Mouse (Mus musculus): ENCODE results near the gene Atg10. TPM values are rescaled to one million over a fixed set of nuclear protein-coding genes. Genes with fewer than 3 reads are reported as not detected.

Gene Atg10
- polyA plus RNA-seq, 1 experiment from 2014 or later, result 17.3 TPM

GRCm38 (mm10) chr13:91114880-91115279, 108.9 kb downstream of the Atg10 start:
- Histone ChIP-seq H3K9me3 (ENCODE audit: control insufficient read depth, low read length) (no peaks in the 10 kb centered on the region), H3K4me3 (ENCODE audit: low read depth, low read length) (no peak overlapping the region)

DNA sequence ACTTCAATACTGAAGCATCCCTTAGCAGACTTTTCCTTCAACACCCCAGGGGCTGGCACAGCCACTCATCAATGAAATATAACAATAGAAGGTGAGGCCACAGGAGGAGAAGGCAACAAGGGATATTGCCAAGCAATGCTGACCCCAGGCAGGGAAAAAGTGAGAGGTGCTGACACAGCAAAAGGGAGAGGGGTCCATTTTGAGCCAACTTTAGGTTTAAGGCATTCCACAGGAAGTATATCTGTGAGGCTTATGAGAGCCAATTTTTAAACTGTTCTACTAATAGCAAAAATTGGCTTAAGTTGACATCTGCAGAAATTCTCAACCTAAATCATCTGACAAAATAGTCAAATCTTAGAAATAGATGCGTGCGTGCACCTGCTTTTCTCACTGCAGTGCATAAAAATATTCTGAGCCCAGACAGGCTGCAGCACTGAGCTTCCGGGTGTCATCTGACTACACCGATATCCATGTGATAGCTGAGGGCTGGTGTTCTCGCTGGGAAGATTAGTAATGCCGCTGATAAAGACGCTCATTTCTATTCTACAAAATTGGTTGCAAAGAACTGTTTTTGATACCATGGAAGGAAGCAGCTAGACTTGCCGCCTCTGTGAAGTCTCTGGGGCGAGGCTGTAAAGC, 116.3 kb downstream of the Atg10 start:
- ATAC-seq (ENCODE audit: low FRiP score) (no peak), DNase-seq (ENCODE audit: low spot score) (no peak)
- no peak overlapping the region for H3K27ac ChIP-seq (ENCODE audit: low read depth, low read length)
- no peak overlapping the region for H3K9ac ChIP-seq (ENCODE audit: low read depth, low read length)
- no peak overlapping the region for H3K4me3 ChIP-seq (ENCODE audit: low read depth, low read length)
- no peaks in the 10 kb centered on the region for H3K27me3 ChIP-seq (ENCODE audit: control insufficient read depth, insufficient read depth, low read length)
- WGBS, result 96% methylated on average over 9 of the region's 9 CpGs
- no peaks in the 10 kb centered on the region for H3K9me3 ChIP-seq (ENCODE audit: control insufficient read depth, low read length)
- no peak overlapping the region for H3K4me2 ChIP-seq (replicated peaks; ENCODE audit: low read depth, low read length)
- H3K36me3 ChIP-seq (ENCODE audit: control insufficient read depth, insufficient read depth, low read length), result no peaks in the 10 kb centered on the region
- no peaks in the 10 kb centered on the region for H3K4me1 ChIP-seq (replicated peaks; ENCODE audit: control insufficient read depth, insufficient read depth, low read length)

More at GRCm38 (mm10) chr13:91114880-91115279, 108.9 kb downstream of the Atg10 start:
- Histone ChIP-seq H3K27me3 (ENCODE audit: control insufficient read depth, insufficient read depth, low read length) (no peaks in the 10 kb centered on the region), H3K36me3 (ENCODE audit: control insufficient read depth, insufficient read depth, low read length) (no peaks in the 10 kb centered on the region), H3K4me2 (replicated peaks; ENCODE audit: low read depth, low read length) (no peak overlapping the region), H3K9ac (ENCODE audit: low read depth, low read length) (no peak overlapping the region), H3K4me1 (replicated peaks; ENCODE audit: control insufficient read depth, insufficient read depth, low read length) (no peaks in the 10 kb centered on the region), H3K27ac (ENCODE audit: low read depth, low read length) (no peak overlapping the region)
- ATAC-seq (ENCODE audit: low FRiP score) (no peak), DNase-seq (ENCODE audit: low spot score) (no peak)
- 94% methylated on average over 3 of the region's 3 CpGs for WGBS

DNA sequence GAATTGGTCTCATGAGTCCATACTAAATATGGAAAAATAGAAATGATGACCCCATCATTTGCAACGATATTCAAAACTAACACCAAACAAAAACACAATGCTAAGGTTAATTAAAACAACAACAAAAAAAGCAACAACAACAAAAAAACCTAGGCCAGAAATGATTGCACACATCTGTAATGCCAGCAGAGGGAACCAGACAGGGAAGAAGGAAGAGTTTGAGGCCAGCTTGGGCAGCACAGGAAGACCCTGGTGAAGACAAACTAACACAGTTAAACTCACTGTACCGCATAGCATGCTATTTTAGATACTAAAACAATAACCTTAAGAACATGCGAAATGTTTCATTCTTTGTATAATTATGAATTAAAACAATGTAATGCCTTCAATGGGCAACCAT, 121.5 kb downstream of the Atg10 start:
- no peak overlapping the region for H3K27ac ChIP-seq (ENCODE audit: low read depth, low read length)
- ATAC-seq (ENCODE audit: low FRiP score) (no peak), DNase-seq (ENCODE audit: low spot score) (no peak)
- H3K9me3 ChIP-seq (ENCODE audit: control insufficient read depth, low read length), result no peaks in the 10 kb centered on the region
- no peak overlapping the region for H3K9ac ChIP-seq (ENCODE audit: low read depth, low read length)
- H3K27me3 ChIP-seq (ENCODE audit: control insufficient read depth, insufficient read depth, low read length), result no peaks in the 10 kb centered on the region
- H3K36me3 ChIP-seq (ENCODE audit: control insufficient read depth, insufficient read depth, low read length), result no peaks in the 10 kb centered on the region
- H3K4me3 ChIP-seq (ENCODE audit: low read depth, low read length), result no peak overlapping the region
- no peaks in the 10 kb centered on the region for H3K4me1 ChIP-seq (replicated peaks; ENCODE audit: control insufficient read depth, insufficient read depth, low read length)
- no peak overlapping the region for H3K4me2 ChIP-seq (replicated peaks; ENCODE audit: low read depth, low read length)
- WGBS, result 86% methylated on average over 3 of the region's 3 CpGs

GRCm38 (mm10) chr13:91100417-91100816, 123.4 kb downstream of the Atg10 start:
- Histone ChIP-seq H3K36me3 (ENCODE audit: control insufficient read depth, insufficient read depth, low read length) (no peaks in the 10 kb centered on the region), H3K4me3 (ENCODE audit: low read depth, low read length) (no peak overlapping the region), H3K4me1 (replicated peaks; ENCODE audit: control insufficient read depth, insufficient read depth, low read length) (no peaks in the 10 kb centered on the region), H3K27ac (ENCODE audit: low read depth, low read length) (no peak overlapping the region), H3K4me2 (replicated peaks; ENCODE audit: low read depth, low read length) (no peak overlapping the region), H3K9ac (ENCODE audit: low read depth, low read length) (no peak overlapping the region), H3K27me3 (ENCODE audit: control insufficient read depth, insufficient read depth, low read length) (no peaks in the 10 kb centered on the region), H3K9me3 (ENCODE audit: control insufficient read depth, low read length) (no peaks in the 10 kb centered on the region)
- WGBS, result 82% methylated on average over 5 of the region's 5 CpGs
- no peak for DNase-seq (ENCODE audit: low spot score)
- ATAC-seq (ENCODE audit: low FRiP score), result no peak

GRCm38 (mm10) chr13:91094851-91095250, 128.9 kb downstream of the Atg10 start:
- Histone ChIP-seq H3K9me3 (ENCODE audit: control insufficient read depth, low read length) (no peaks in the 10 kb centered on the region), H3K4me3 (ENCODE audit: low read depth, low read length) (no peak overlapping the region), H3K27me3 (ENCODE audit: control insufficient read depth, insufficient read depth, low read length) (no peaks in the 10 kb centered on the region), H3K36me3 (ENCODE audit: control insufficient read depth, insufficient read depth, low read length) (no peaks in the 10 kb centered on the region), H3K4me2 (replicated peaks; ENCODE audit: low read depth, low read length) (no peak overlapping the region), H3K4me1 (replicated peaks; ENCODE audit: control insufficient read depth, insufficient read depth, low read length) (no peaks in the 10 kb centered on the region), H3K9ac (ENCODE audit: low read depth, low read length) (no peak overlapping the region), H3K27ac (ENCODE audit: low read depth, low read length) (no peak overlapping the region)
- 91% methylated on average over 4 of the region's 4 CpGs for WGBS
- DNase-seq (ENCODE audit: low spot score) (no peak), ATAC-seq (ENCODE audit: low FRiP score) (no peak)

DNA sequence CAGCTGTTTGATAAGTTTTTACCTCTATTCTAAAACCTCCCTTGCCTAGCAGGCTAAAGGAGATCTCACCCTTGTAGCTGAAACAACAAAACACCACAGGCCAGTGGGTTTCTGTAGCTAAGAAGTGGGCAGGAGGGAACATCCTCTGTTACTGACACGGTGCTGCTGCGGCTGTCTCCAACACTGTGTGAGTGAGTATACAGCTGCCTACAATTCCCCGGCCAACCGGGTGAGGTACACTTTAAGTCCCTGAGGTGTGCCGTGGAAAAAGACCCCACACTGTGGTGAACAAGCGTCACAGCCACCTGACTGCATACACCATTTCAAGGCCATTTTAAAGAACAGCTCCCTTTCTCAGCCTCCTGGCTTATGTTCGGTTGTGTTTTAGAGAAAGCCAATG, 129.6 kb downstream of the Atg10 start:
- Histone ChIP-seq H3K27ac (ENCODE audit: low read depth, low read length) (no peak overlapping the region), H3K4me2 (replicated peaks; ENCODE audit: low read depth, low read length) (no peak overlapping the region), H3K36me3 (ENCODE audit: control insufficient read depth, insufficient read depth, low read length) (no peaks in the 10 kb centered on the region), H3K9me3 (ENCODE audit: control insufficient read depth, low read length) (no peaks in the 10 kb centered on the region), H3K27me3 (ENCODE audit: control insufficient read depth, insufficient read depth, low read length) (no peaks in the 10 kb centered on the region), H3K9ac (ENCODE audit: low read depth, low read length) (no peak overlapping the region), H3K4me1 (replicated peaks; ENCODE audit: control insufficient read depth, insufficient read depth, low read length) (no peaks in the 10 kb centered on the region), H3K4me3 (ENCODE audit: low read depth, low read length) (no peak overlapping the region)
- no peak for ATAC-seq (ENCODE audit: low FRiP score)
- DNase-seq (ENCODE audit: low spot score), result no peak
- 58% methylated on average over 7 of the region's 7 CpGs for WGBS

DNA sequence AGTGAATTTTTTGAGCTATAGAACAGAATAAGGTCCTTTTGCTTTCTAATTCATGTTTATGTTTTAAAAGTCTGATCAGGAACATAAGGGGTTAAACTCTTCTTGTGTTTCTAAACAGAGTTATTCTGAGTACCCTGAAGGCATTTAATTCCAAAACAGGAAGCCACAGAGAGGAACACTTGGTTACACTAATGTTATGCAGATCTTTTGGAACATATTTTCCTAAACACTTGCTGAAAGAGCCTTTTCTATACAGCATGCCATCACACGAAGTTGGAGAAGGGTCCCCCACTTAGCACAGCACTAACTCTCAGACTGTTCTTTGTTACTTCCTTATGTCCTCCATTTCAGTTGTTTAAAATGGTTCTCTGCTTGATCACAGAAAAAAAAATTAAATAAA, 130.2 kb downstream of the Atg10 start:
- WGBS, result 19% methylated on average over 1 of the region's 1 CpGs

DNA sequence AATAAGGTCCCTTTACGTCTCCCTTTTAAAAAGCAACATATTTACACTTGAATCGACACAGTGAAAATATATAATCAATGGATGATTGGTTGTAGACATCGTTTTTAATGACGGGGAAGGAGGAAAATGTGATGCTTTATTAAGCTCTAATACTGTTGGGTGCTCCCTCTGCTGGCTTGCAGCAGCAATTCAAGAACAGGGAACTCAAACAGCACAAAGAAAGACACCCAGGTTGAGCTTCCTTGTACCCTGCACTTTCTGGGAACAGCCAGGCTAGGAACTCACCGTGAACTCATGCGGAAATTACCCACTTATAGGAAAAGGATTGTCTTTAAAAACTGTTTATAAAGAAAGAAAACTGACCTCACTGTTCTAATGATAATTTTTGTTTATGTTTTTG, 130.6 kb downstream of the Atg10 start:
- Histone ChIP-seq H3K4me3 (ENCODE audit: low read depth, low read length) (no peak overlapping the region), H3K9ac (ENCODE audit: low read depth, low read length) (no peak overlapping the region), H3K36me3 (ENCODE audit: control insufficient read depth, insufficient read depth, low read length) (no peaks in the 10 kb centered on the region), H3K4me1 (replicated peaks; ENCODE audit: control insufficient read depth, insufficient read depth, low read length) (no peaks in the 10 kb centered on the region), H3K27ac (ENCODE audit: low read depth, low read length) (no peak overlapping the region), H3K4me2 (replicated peaks; ENCODE audit: low read depth, low read length) (no peak overlapping the region), H3K27me3 (ENCODE audit: control insufficient read depth, insufficient read depth, low read length) (no peaks in the 10 kb centered on the region), H3K9me3 (ENCODE audit: control insufficient read depth, low read length) (no peaks in the 10 kb centered on the region)
- peak; percentile 68; the same call in 1 of the 2 replicates for ATAC-seq (ENCODE audit: low FRiP score)
- peak; percentile 46 for DNase-seq (ENCODE audit: low spot score)
- whole genome bisulfite sequencing, result 33% methylated on average over 6 of the region's 6 CpGs

More for the DNA sequence above, 130.2 kb downstream of the Atg10 start:
- Histone ChIP-seq H3K4me1 (replicated peaks; ENCODE audit: control insufficient read depth, insufficient read depth, low read length) (no peaks in the 10 kb centered on the region), H3K9ac (ENCODE audit: low read depth, low read length) (no peak overlapping the region), H3K9me3 (ENCODE audit: control insufficient read depth, low read length) (no peaks in the 10 kb centered on the region), H3K27me3 (ENCODE audit: control insufficient read depth, insufficient read depth, low read length) (no peaks in the 10 kb centered on the region), H3K4me3 (ENCODE audit: low read depth, low read length) (no peak overlapping the region), H3K4me2 (replicated peaks; ENCODE audit: low read depth, low read length) (no peak overlapping the region), H3K27ac (ENCODE audit: low read depth, low read length) (no peak overlapping the region), H3K36me3 (ENCODE audit: control insufficient read depth, insufficient read depth, low read length) (no peaks in the 10 kb centered on the region)
- ATAC-seq (ENCODE audit: low FRiP score) (0 out of 2 replicates have a peak, but pooled peaks have one; percentile 17), DNase-seq (ENCODE audit: low spot score) (no peak)

- ATAC-seq (ENCODE audit: low FRiP score) (no peak), DNase-seq (ENCODE audit: low spot score) (no peak)
- Histone ChIP-seq H3K4me1 (replicated peaks; ENCODE audit: control insufficient read depth, insufficient read depth, low read length) (no peaks in the 10 kb centered on the region), H3K27ac (ENCODE audit: low read depth, low read length) (no peak overlapping the region), H3K9ac (ENCODE audit: low read depth, low read length) (no peak overlapping the region), H3K9me3 (ENCODE audit: control insufficient read depth, low read length) (no peaks in the 10 kb centered on the region), H3K4me2 (replicated peaks; ENCODE audit: low read depth, low read length) (no peak overlapping the region), H3K36me3 (ENCODE audit: control insufficient read depth, insufficient read depth, low read length) (no peaks in the 10 kb centered on the region), H3K27me3 (ENCODE audit: control insufficient read depth, insufficient read depth, low read length) (no peaks in the 10 kb centered on the region), H3K4me3 (ENCODE audit: low read depth, low read length) (no peak overlapping the region)
- WGBS, result 91% methylated on average over 2 of the region's 2 CpGs
These were observed 132.0 kb downstream of the Atg10 start for GRCm38 (mm10) chr13:91091731-91092190.
